Mouse (Mus musculus) lung, adult 2 months (tissue): Measurements from ENCODE around the gene Capn5.

Experiments
- CTCF ChIP-seq: fragments of 200-500 bp; IDR thresholded peaks from 2 replicates; pipeline ENCODE4 v1.5.1; 2011; ENCODE audit warnings: mild to moderate bottlenecking, low read length, control low read depth; ENCODE audit not compliant: insufficient read depth
- POLR2A ChIP-seq: fragments of 200-500 bp; IDR thresholded peaks from 2 replicates; pipeline ENCODE4 v1.6.1; 2011; ENCODE audit warnings: low read depth, mild to moderate bottlenecking, control low read depth, low read length, borderline replicate concordance; ENCODE audit errors: extremely low read depth

- no peak for TF ChIP-seq POLR2A
- no peak for TF ChIP-seq CTCF
These were observed 3.0 kb downstream of the Capn5 start for GRCm38 (mm10) chr7:98174883-98175755.
